Mouse (Mus musculus) intestine, embryonic 16.5 days (tissue): ENCODE results near the gene Nop2. TPM values are rescaled to one million over a fixed set of nuclear protein-coding genes. Genes with fewer than 3 reads are reported as not detected.

ENCODE experiments used
- ATAC-seq: fragments of 200-750 bp; cut with Nextera tagmentation; 2 replicates; pipeline ENCODE4 v1.8.0; 2017; ENCODE audit warnings: moderate TSS enrichment, moderate library complexity
- H3K27ac ChIP-seq: fragments of 300-500 bp; sonication (generic); 2 replicates; pipeline ENCODE4 v1.5.1; 2014; ENCODE audit warnings: mild to moderate bottlenecking, low read length
- H3K27me3 ChIP-seq: fragments of 300-500 bp; sonication (generic); replicated peaks from 2 replicates; pipeline ENCODE4 v1.6.1; 2014; ENCODE audit warnings: low read length, control low read depth, mixed read lengths; ENCODE audit not compliant: control insufficient read depth, insufficient read depth
- H3K36me3 ChIP-seq: fragments of 300-500 bp; sonication (generic); 2 replicates; pipeline ENCODE4 v1.6.1; 2014; ENCODE audit warnings: low read length, control low read depth; ENCODE audit not compliant: control insufficient read depth, insufficient read depth
- H3K4me1 ChIP-seq: fragments of 300-500 bp; sonication (generic); 2 replicates; pipeline ENCODE4 v1.6.1; 2014; ENCODE audit warnings: low read length, control low read depth, mixed read lengths; ENCODE audit not compliant: control insufficient read depth, insufficient read depth
- H3K4me2 ChIP-seq: fragments of 300-500 bp; sonication (generic); 2 replicates; pipeline ENCODE4 v1.6.1; 2014; ENCODE audit warnings: low read depth, low read length, control low read depth
- H3K4me3 ChIP-seq: fragments of 300-500 bp; sonication (generic); 2 replicates; pipeline ENCODE4 v1.5.1; 2014; ENCODE audit warnings: mild to moderate bottlenecking, low read length
- H3K9ac ChIP-seq: fragments of 300-500 bp; sonication (generic); 2 replicates; pipeline ENCODE4 v1.6.1; 2014; ENCODE audit warnings: low read depth, low read length
- H3K9me3 ChIP-seq: fragments of 300-500 bp; sonication (generic); 2 replicates; pipeline ENCODE4 v1.6.1; 2016; ENCODE audit warnings: low read length, control low read depth; ENCODE audit not compliant: control insufficient read depth
- WGBS: fragments of 180-500 bp; shearing (Covaris S2); extraction: QIAGEN DNeasy Blood & Tissue Kit; methylation state at CpG from one replicate; pipeline ENCODE4 v1.1.7; 2014; 5-methylcytosine and 5-hydroxymethylcytosine counted together
- polyA plus RNA-seq: library from polyadenylated mRNA; unstranded; fragments of >200 nt; fragmentation: Nextera tagmentation; extraction: Ambion mirVana; gene quantifications from 2 replicates; pipeline ENCODE4 v1.2.1, GENCODE M21; 2015

Gene Nop2
- polyA plus RNA-seq, 1 experiment from 2014 or later, result 66.8 TPM

GRCm38 (mm10) chr6:125147329-125147728 lies 15.6 kb downstream of the Nop2 start:
- H3K9ac ChIP-seq, result no peak overlapping the region; the same call in 1 of the 2 replicates
- H3K9me3 ChIP-seq, result no peaks in the 10 kb centered on the region
- no peak overlapping the region for H3K4me3 ChIP-seq
- H3K36me3 ChIP-seq, result 0 out of 2 replicates have a peak, but pooled peaks cover 2% of the 10 kb centered on the region
- H3K4me2 ChIP-seq, result 0 out of 2 replicates have a peak overlapping the region, but pooled peaks have one; percentile 75
- H3K4me1 ChIP-seq, result peaks cover 42% of the 10 kb centered on the region
- H3K27ac ChIP-seq, result 0 out of 2 replicates have a peak overlapping the region, but pooled peaks have one; percentile 18
- ATAC-seq, result no peak
- H3K27me3 ChIP-seq, result no peaks in the 10 kb centered on the region
- 57% methylated on average over 10 of the region's 10 CpGs for WGBS

- Histone ChIP-seq H3K9ac (peak overlapping the region; percentile 35), H3K27me3 (no peaks in the 10 kb centered on the region), H3K4me2 (no peak overlapping the region), H3K4me3 (no peak overlapping the region), H3K4me1 (peaks cover 42% of the 10 kb centered on the region), H3K27ac (no peak overlapping the region), H3K9me3 (no peaks in the 10 kb centered on the region), H3K36me3 (no peaks in the 10 kb centered on the region)
- 61% methylated on average over 18 of the region's 18 CpGs for WGBS
- ATAC-seq, result no peak
Observed at GRCm38 (mm10) chr6:125148251-125148925, 16.7 kb downstream of the Nop2 start.

DNA sequence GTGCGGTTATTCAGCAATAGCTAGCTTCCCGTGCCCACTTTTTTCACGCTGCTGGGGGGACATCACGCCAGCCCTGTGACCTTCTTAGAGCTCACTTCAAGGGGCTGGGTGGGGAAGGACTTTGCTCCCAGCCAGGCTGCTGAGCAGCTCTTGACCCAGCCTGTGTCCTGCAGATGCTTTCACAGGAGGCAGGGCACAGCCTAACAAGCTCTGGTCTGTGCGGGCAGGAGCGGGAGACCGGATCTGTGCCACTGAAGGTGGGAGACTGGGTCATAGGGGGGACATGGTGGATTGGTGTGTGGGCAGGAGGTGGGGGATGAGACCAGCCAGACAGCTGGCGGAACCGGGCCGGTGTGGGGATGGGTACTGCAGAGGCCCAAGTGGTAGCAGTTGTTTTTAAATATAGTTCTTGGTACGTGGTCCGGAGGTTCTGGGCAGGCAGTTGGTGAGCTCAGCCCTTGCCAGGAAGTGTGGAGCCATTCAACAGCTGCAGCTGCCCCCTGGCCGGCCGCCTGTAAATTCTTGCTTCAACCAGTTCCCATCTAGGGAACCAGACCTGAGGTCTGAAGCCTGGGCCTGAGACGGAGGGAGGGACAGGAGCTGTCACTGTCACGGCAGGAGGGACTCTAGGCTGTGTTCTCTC lies 17.3 kb downstream of the Nop2 start:
- Histone ChIP-seq H3K36me3 (no peaks in the 10 kb centered on the region), H3K4me1 (peaks cover 42% of the 10 kb centered on the region), H3K4me3 (no peak overlapping the region), H3K4me2 (no peak overlapping the region), H3K27me3 (no peaks in the 10 kb centered on the region), H3K27ac (0 out of 2 replicates have a peak overlapping the region, but pooled peaks have one; percentile 5), H3K9ac (peak overlapping the region; percentile 35; the same call in 1 of the 2 replicates), H3K9me3 (no peaks in the 10 kb centered on the region)
- ATAC-seq, result no peak
- WGBS, result 68% methylated on average over 16 of the region's 16 CpGs

DNA sequence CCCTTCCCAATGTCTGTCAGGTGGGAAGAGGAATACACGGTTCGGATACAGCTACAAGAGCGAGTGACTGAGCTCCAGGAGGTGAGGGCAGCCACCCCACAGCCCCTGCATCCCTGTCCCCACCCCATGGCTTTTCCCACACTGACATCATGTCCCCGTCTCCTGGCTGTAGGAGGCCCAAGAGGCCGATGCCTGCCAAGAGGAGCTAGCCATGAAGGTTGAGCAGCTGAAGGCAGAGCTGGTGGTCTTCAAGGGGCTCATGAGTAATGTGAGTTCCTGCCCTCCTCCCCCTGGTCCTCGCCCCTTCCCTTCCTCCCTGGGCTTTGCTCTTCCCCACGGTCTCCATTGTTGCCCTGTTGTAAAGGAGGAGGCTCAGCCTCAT lies 17.9 kb downstream of the Nop2 start:
- Histone ChIP-seq H3K4me1 (peaks cover 42% of the 10 kb centered on the region), H3K4me3 (no peak overlapping the region), H3K4me2 (no peak overlapping the region), H3K9me3 (no peaks in the 10 kb centered on the region), H3K9ac (no peak overlapping the region), H3K27ac (0 out of 2 replicates have a peak overlapping the region, but pooled peaks have one; percentile 1), H3K27me3 (no peaks in the 10 kb centered on the region), H3K36me3 (no peaks in the 10 kb centered on the region)
- 70% methylated on average over 7 of the region's 7 CpGs for WGBS
- no peak for ATAC-seq

- no peak overlapping the region for H3K4me2 ChIP-seq
- no peak overlapping the region for H3K27ac ChIP-seq
- no peaks in the 10 kb centered on the region for H3K9me3 ChIP-seq
- H3K9ac ChIP-seq, result no peak overlapping the region
- no peak overlapping the region for H3K4me3 ChIP-seq
- peaks cover 15% of the 10 kb centered on the region for H3K4me1 ChIP-seq
- 79% methylated on average over 22 of the region's 22 CpGs for whole genome bisulfite sequencing
- no peak for ATAC-seq
- H3K27me3 ChIP-seq, result no peaks in the 10 kb centered on the region
- no peaks in the 10 kb centered on the region for H3K36me3 ChIP-seq
Observed at GRCm38 (mm10) chr6:125152212-125153017, 20.7 kb downstream of the Nop2 start.

GRCm38 (mm10) chr6:125153018-125153389 lies 21.3 kb downstream of the Nop2 start:
- Histone ChIP-seq H3K4me1 (peaks cover 12% of the 10 kb centered on the region), H3K9me3 (no peaks in the 10 kb centered on the region), H3K27ac (no peak overlapping the region), H3K36me3 (no peaks in the 10 kb centered on the region), H3K4me3 (no peak overlapping the region), H3K9ac (no peak overlapping the region), H3K27me3 (no peaks in the 10 kb centered on the region), H3K4me2 (no peak overlapping the region)
- no peak for ATAC-seq
- WGBS, result 83% methylated on average over 5 of the region's 5 CpGs

DNA sequence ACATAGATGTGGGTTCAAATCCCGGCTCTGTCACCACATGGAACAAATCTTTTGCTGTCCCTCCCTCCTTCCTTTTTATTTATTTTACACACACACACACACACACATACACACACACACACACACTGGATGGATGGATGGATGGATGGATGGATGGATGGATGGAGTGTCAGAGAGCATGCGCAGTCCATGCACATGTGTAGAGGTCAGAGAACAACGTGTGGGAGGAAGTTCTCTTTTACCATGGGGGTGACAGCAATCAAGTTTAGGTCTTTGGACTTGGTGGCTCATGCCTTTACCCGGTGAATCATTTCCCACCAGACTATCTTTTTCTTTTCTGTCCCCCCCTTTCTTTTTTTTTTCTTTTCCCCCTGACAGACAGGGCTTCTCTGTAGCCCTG lies 22.0 kb downstream of the Nop2 start:
- Histone ChIP-seq H3K9ac (no peak overlapping the region), H3K36me3 (peaks cover 4% of the 10 kb centered on the region; the same call in 1 of the 2 replicates), H3K9me3 (no peaks in the 10 kb centered on the region), H3K27me3 (no peaks in the 10 kb centered on the region), H3K27ac (no peak overlapping the region), H3K4me3 (no peak overlapping the region), H3K4me1 (peaks cover 10% of the 10 kb centered on the region), H3K4me2 (no peak overlapping the region)
- 88% methylated on average over 4 of the region's 4 CpGs for whole genome bisulfite sequencing
- ATAC-seq, result no peak

GRCm38 (mm10) chr6:125154550-125154949 lies 22.8 kb downstream of the Nop2 start:
- no peak overlapping the region for H3K27ac ChIP-seq
- H3K36me3 ChIP-seq, result peaks cover 7% of the 10 kb centered on the region; the same call in 1 of the 2 replicates
- H3K4me3 ChIP-seq, result no peak overlapping the region
- peaks cover 1% of the 10 kb centered on the region; the same call in 1 of the 2 replicates for H3K4me1 ChIP-seq
- H3K27me3 ChIP-seq, result no peaks in the 10 kb centered on the region
- no peak overlapping the region for H3K4me2 ChIP-seq
- ATAC-seq, result no peak
- H3K9ac ChIP-seq, result no peak overlapping the region
- H3K9me3 ChIP-seq, result no peaks in the 10 kb centered on the region

GRCm38 (mm10) chr6:125155262-125155661 lies 23.6 kb downstream of the Nop2 start:
- no peak overlapping the region for H3K9ac ChIP-seq
- H3K4me3 ChIP-seq, result no peak overlapping the region
- no peaks in the 10 kb centered on the region for H3K9me3 ChIP-seq
- H3K4me1 ChIP-seq, result no peaks in the 10 kb centered on the region
- no peaks in the 10 kb centered on the region for H3K27me3 ChIP-seq
- peak; percentile 21; the same call in 1 of the 2 replicates for ATAC-seq
- no peak overlapping the region for H3K27ac ChIP-seq
- WGBS, result 72% methylated on average over 8 of the region's 8 CpGs
- no peak overlapping the region for H3K4me2 ChIP-seq
- H3K36me3 ChIP-seq, result peaks cover 7% of the 10 kb centered on the region
